Mouse (Mus musculus) heart, postnatal 0 days (tissue): ENCODE measurements around the gene Pom121l2. TPM values are rescaled to one million over a fixed set of nuclear protein-coding genes. Genes with fewer than 3 reads are reported as not detected.
A peak's percentile ranks its signal among the peaks of the same experiment; 100 is the strongest.

Experiments used
- ATAC-seq: fragments of 200-750 bp; cut with Nextera tagmentation; 2 replicates; pipeline ENCODE4 v1.8.0; 2017; ENCODE audit warnings: low read depth, moderate number of reproducible peaks, moderate library complexity; ENCODE audit not compliant: insufficient read depth
- DNase-seq: peaks from one replicate; pipeline ENCODE4 v3.0.0-alpha.2; 2016; ENCODE audit warnings: low spot score
- H3K27ac ChIP-seq: fragments of 300-500 bp; sonication (generic); 2 replicates; pipeline ENCODE4 v1.5.1; 2014; ENCODE audit warnings: low read depth, mild to moderate bottlenecking
- H3K27me3 ChIP-seq: fragments of 300-500 bp; sonication (generic); 2 replicates; pipeline ENCODE4 v1.6.1; 2014; ENCODE audit warnings: low read length, mixed read lengths; ENCODE audit not compliant: control insufficient read depth, insufficient read depth
- H3K36me3 ChIP-seq: fragments of 300-500 bp; sonication (generic); replicated peaks from 2 replicates; pipeline ENCODE4 v1.6.1; 2014; ENCODE audit warnings: low read length, mixed read lengths; ENCODE audit not compliant: control insufficient read depth, insufficient read depth
- H3K4me1 ChIP-seq: fragments of 300-500 bp; sonication (generic); 2 replicates; pipeline ENCODE4 v1.6.1; 2014; ENCODE audit warnings: antibody characterized with exemption; ENCODE audit not compliant: control insufficient read depth, insufficient read depth
- H3K4me2 ChIP-seq: fragments of 300-500 bp; sonication (generic); 2 replicates; pipeline ENCODE4 v1.6.1; 2014; ENCODE audit warnings: low read depth, mild to moderate bottlenecking, low read length, moderate library complexity
- H3K4me3 ChIP-seq: fragments of 300-500 bp; sonication (generic); 2 replicates; pipeline ENCODE4 v1.5.1; 2014; ENCODE audit warnings: low read depth, low read length
- H3K9ac ChIP-seq: fragments of 300-500 bp; sonication (generic); replicated peaks from 2 replicates; pipeline ENCODE4 v1.6.1; 2014; ENCODE audit warnings: low read depth, low read length, mixed read lengths
- H3K9me3 ChIP-seq: fragments of 300-500 bp; sonication (generic); replicated peaks from 2 replicates; pipeline ENCODE4 v1.6.1; 2016; ENCODE audit warnings: low read length; ENCODE audit not compliant: control insufficient read depth
- CTCF ChIP-seq: IDR thresholded peaks from 2 replicates; pipeline ENCODE4 v1.5.1; 2016; ENCODE audit warnings: antibody characterized with exemption, control low read depth, low read depth
- EP300 ChIP-seq: IDR thresholded peaks from 2 replicates; pipeline ENCODE4 v1.6.1; 2016; ENCODE audit warnings: antibody characterized with exemption, low read depth
- WGBS: fragments of 180-500 bp; shearing (Covaris S2); extraction: QIAGEN DNeasy Blood & Tissue Kit; methylation state at CpG from one replicate; pipeline ENCODE4 v1.1.7; 2014; 5-methylcytosine and 5-hydroxymethylcytosine counted together
- polyA plus RNA-seq: library from polyadenylated mRNA; unstranded; fragments of >200 nt; fragmentation: Nextera tagmentation; extraction: Ambion mirVana; gene quantifications from 2 replicates; pipeline ENCODE4 v1.2.1, GENCODE M21; 2015
- total RNA-seq: library from RNA; depleted of rRNA; stranded (reverse); fragments of >200 nt; gene quantifications from 2 replicates; pipeline ENCODE4 v1.2.3, GENCODE M21; 2014; ENCODE audit warnings: low replicate concordance

Gene Pom121l2
- total and polyA plus RNA-seq, 2 experiments from 2014 or later: not detected

GRCm38 (mm10) chr13:21994896-21995295 is 13.9 kb downstream of the Pom121l2 start:
- peak overlapping the region; percentile 40 for H3K4me3 ChIP-seq
- H3K9me3 ChIP-seq: peaks cover 13% of the 10 kb centered on the region; the same call in 1 of the 2 replicates
- ATAC-seq (no peak), DNase-seq (peak; percentile 11)
- TF ChIP-seq CTCF: no peak
- TF ChIP-seq EP300: no peak
- no peaks in the 10 kb centered on the region for H3K36me3 ChIP-seq
- H3K27ac ChIP-seq: no peak overlapping the region
- peaks cover 69% of the 10 kb centered on the region for H3K27me3 ChIP-seq
- 8% methylated on average over 8 of the region's 8 CpGs for WGBS
- H3K4me1 ChIP-seq: 0 out of 2 replicates have a peak, but pooled peaks cover 3% of the 10 kb centered on the region
- H3K4me2 ChIP-seq: peak overlapping the region; percentile 59
- H3K9ac ChIP-seq: no peak overlapping the region

- DNase-seq: peak; percentile 40
- WGBS: under 1% methylated on average over 21 of the region's 21 CpGs
- Histone ChIP-seq H3K9ac (no peak overlapping the region), H3K4me1 (0 out of 2 replicates have a peak, but pooled peaks cover 3% of the 10 kb centered on the region), H3K9me3 (peaks cover 13% of the 10 kb centered on the region; the same call in 1 of the 2 replicates), H3K4me2 (peak overlapping the region; percentile 59), H3K27me3 (peaks cover 74% of the 10 kb centered on the region), H3K27ac (no peak overlapping the region), H3K36me3 (no peaks in the 10 kb centered on the region), H3K4me3 (peak overlapping the region; percentile 40)
- TF ChIP-seq EP300 (no peak), CTCF (no peak)
- ATAC-seq: no peak
Measured at GRCm38 (mm10) chr13:21995331-21995914, 14.4 kb downstream of the Pom121l2 start.

- peaks cover 6% of the 10 kb centered on the region; the same call in 1 of the 2 replicates for H3K9me3 ChIP-seq
- no peaks in the 10 kb centered on the region for H3K36me3 ChIP-seq
- H3K4me2 ChIP-seq: peak overlapping the region; percentile 59
- 5% methylated on average over 12 of the region's 12 CpGs for WGBS
- H3K27ac ChIP-seq: no peak overlapping the region
- peaks cover 83% of the 10 kb centered on the region for H3K27me3 ChIP-seq
- 0 out of 2 replicates have a peak, but pooled peaks cover 3% of the 10 kb centered on the region for H3K4me1 ChIP-seq
- ATAC-seq: no peak
- TF ChIP-seq EP300 (no peak), CTCF (no peak)
- no peak for DNase-seq
- H3K9ac ChIP-seq: no peak overlapping the region
- H3K4me3 ChIP-seq: peak overlapping the region; percentile 40; the same call in 1 of the 2 replicates
Measured at GRCm38 (mm10) chr13:21996101-21996839, 15.3 kb downstream of the Pom121l2 start.

GRCm38 (mm10) chr13:21996840-21997185 is 15.8 kb downstream of the Pom121l2 start:
- ATAC-seq (no peak), DNase-seq (no peak)
- WGBS: 3% methylated on average over 13 of the region's 13 CpGs
- Histone ChIP-seq H3K9ac (no peak overlapping the region), H3K4me1 (0 out of 2 replicates have a peak, but pooled peaks cover 3% of the 10 kb centered on the region), H3K27ac (no peak overlapping the region), H3K36me3 (no peaks in the 10 kb centered on the region), H3K4me3 (peak overlapping the region; percentile 40; the same call in 1 of the 2 replicates), H3K27me3 (peaks cover 87% of the 10 kb centered on the region), H3K9me3 (0 out of 2 replicates have a peak, but pooled peaks cover under 1% of the 10 kb centered on the region), H3K4me2 (peak overlapping the region; percentile 59)
- TF ChIP-seq EP300 (no peak), CTCF (no peak)

- Histone ChIP-seq H3K9me3 (no peaks in the 10 kb centered on the region), H3K4me2 (peak overlapping the region; percentile 59), H3K36me3 (no peaks in the 10 kb centered on the region), H3K4me3 (peak overlapping the region; percentile 40), H3K4me1 (0 out of 2 replicates have a peak, but pooled peaks cover 3% of the 10 kb centered on the region), H3K27ac (no peak overlapping the region), H3K27me3 (peaks cover 92% of the 10 kb centered on the region), H3K9ac (no peak overlapping the region)
- 5% methylated on average over 21 of the region's 21 CpGs for WGBS
- DNase-seq (no peak), ATAC-seq (no peak)
- no peak for TF ChIP-seq EP300
- no peak for TF ChIP-seq CTCF
Measured at GRCm38 (mm10) chr13:21997201-21997820, 16.3 kb downstream of the Pom121l2 start.
